Mouse (Mus musculus) embryonic fibroblast, embryonic 13.5 days (primary cell): ENCODE measurements at regions not wholly inside any gene's neighbourhood (a gene's known extent, or its start where the extent isn't known, plus 50 kb on each side); places are given as distances from the start of the nearest gene placed in this dataset.

Experiments used
- H3K27ac ChIP-seq: 2 replicates; pipeline ENCODE4 v1.5.1; 2012; ENCODE audit warnings: low read length, control low read depth, inconsistent platforms; ENCODE audit not compliant: insufficient read depth
- H3K4me1 ChIP-seq: 2 replicates; pipeline ENCODE4 v1.6.1; 2011; ENCODE audit warnings: low read length; ENCODE audit not compliant: control insufficient read depth, insufficient read depth
- H3K4me3 ChIP-seq: 2 replicates; pipeline ENCODE4 v1.5.1; 2011; ENCODE audit warnings: mild to moderate bottlenecking, control low read depth, low read length; ENCODE audit not compliant: insufficient read depth
- CTCF ChIP-seq: IDR thresholded peaks from 2 replicates; pipeline ENCODE4 v1.5.1; 2011; ENCODE audit warnings: mild to moderate bottlenecking, control low read depth, low read length, moderate library complexity, borderline replicate concordance; ENCODE audit not compliant: insufficient read depth
- POLR2A ChIP-seq: IDR thresholded peaks from 2 replicates; pipeline ENCODE4 v1.6.1; 2011; ENCODE audit warnings: low read depth, mild to moderate bottlenecking, control low read depth, low read length, moderate library complexity

- Histone ChIP-seq H3K4me3 (no peak overlapping the region), H3K4me1 (no peaks in the 10 kb centered on the region), H3K27ac (no peak overlapping the region)
- TF ChIP-seq CTCF (no peak), POLR2A (no peak)
Observed at GRCm38 (mm10) chr14:58786791-58787491, 355.8 kb downstream of the 1700129C05Rik start.

- no peaks in the 10 kb centered on the region for H3K4me1 ChIP-seq
- TF ChIP-seq CTCF (no peak), POLR2A (no peak)
Observed at GRCm38 (mm10) chr14:58783201-58783600, 359.5 kb downstream of the 1700129C05Rik start.

GRCm38 (mm10) chr14:58780306-58780705 lies 362.4 kb downstream of the 1700129C05Rik start:
- no peak overlapping the region for H3K27ac ChIP-seq
- no peaks in the 10 kb centered on the region for H3K4me1 ChIP-seq
- TF ChIP-seq CTCF: no peak
- TF ChIP-seq POLR2A: no peak
- no peak overlapping the region for H3K4me3 ChIP-seq

More at GRCm38 (mm10) chr14:58783201-58783600, 359.5 kb downstream of the 1700129C05Rik start:
- no peak overlapping the region for H3K27ac ChIP-seq
- H3K4me3 ChIP-seq: no peak overlapping the region

GRCm38 (mm10) chr14:58778675-58779074 lies 364.0 kb downstream of the 1700129C05Rik start:
- Histone ChIP-seq H3K4me1 (no peaks in the 10 kb centered on the region), H3K27ac (no peak overlapping the region), H3K4me3 (no peak overlapping the region)
- TF ChIP-seq POLR2A (no peak), CTCF (no peak)

- Histone ChIP-seq H3K4me1 (peaks cover 4% of the 10 kb centered on the region; the same call in 1 of the 2 replicates), H3K4me3 (no peak overlapping the region), H3K27ac (no peak overlapping the region)
- TF ChIP-seq CTCF (no peak), POLR2A (no peak)
Observed at GRCm38 (mm10) chr14:58761291-58761690, 381.4 kb downstream of the 1700129C05Rik start.

- no peak overlapping the region for H3K4me3 ChIP-seq
- peaks cover 4% of the 10 kb centered on the region; the same call in 1 of the 2 replicates for H3K4me1 ChIP-seq
- TF ChIP-seq CTCF (no peak), POLR2A (no peak)
- H3K27ac ChIP-seq: no peak overlapping the region
Observed at GRCm38 (mm10) chr14:58759759-58760158, 382.9 kb downstream of the 1700129C05Rik start.

GRCm38 (mm10) chr14:58753781-58754180 lies 388.9 kb downstream of the 1700129C05Rik start:
- no peak overlapping the region for H3K27ac ChIP-seq
- H3K4me3 ChIP-seq: no peak overlapping the region
- TF ChIP-seq CTCF: no peak
- H3K4me1 ChIP-seq: peaks cover 3% of the 10 kb centered on the region; the same call in 1 of the 2 replicates

- Histone ChIP-seq H3K27ac (no peak overlapping the region), H3K4me1 (no peaks in the 10 kb centered on the region), H3K4me3 (no peak overlapping the region)
- TF ChIP-seq POLR2A (no peak), CTCF (no peak)
Observed at GRCm38 (mm10) chr14:58753136-58753535, 389.6 kb downstream of the 1700129C05Rik start.

- TF ChIP-seq CTCF (no peak), POLR2A (no peak)
- H3K4me1 ChIP-seq: no peaks in the 10 kb centered on the region
Observed at GRCm38 (mm10) chr14:58726418-58726817, 416.3 kb downstream of the 1700129C05Rik start.

GRCm38 (mm10) chr14:58714856-58715255 lies 427.8 kb downstream of the 1700129C05Rik start:
- no peak for TF ChIP-seq POLR2A
- TF ChIP-seq CTCF: no peak
- H3K4me3 ChIP-seq: no peak overlapping the region
- no peaks in the 10 kb centered on the region for H3K4me1 ChIP-seq
- no peak overlapping the region for H3K27ac ChIP-seq

More at GRCm38 (mm10) chr14:58726418-58726817, 416.3 kb downstream of the 1700129C05Rik start:
- H3K27ac ChIP-seq: no peak overlapping the region
- no peak overlapping the region for H3K4me3 ChIP-seq
